Mouse (Mus musculus) right cerebral cortex, adult 18-20 months (tissue): ENCODE results near the gene Ndufb2.

Experiments used
- DNase-seq: peaks from one replicate; pipeline ENCODE4 v3.0.0; 2022; ENCODE audit warnings: mixed read lengths

Gene Ndufb2

DNA sequence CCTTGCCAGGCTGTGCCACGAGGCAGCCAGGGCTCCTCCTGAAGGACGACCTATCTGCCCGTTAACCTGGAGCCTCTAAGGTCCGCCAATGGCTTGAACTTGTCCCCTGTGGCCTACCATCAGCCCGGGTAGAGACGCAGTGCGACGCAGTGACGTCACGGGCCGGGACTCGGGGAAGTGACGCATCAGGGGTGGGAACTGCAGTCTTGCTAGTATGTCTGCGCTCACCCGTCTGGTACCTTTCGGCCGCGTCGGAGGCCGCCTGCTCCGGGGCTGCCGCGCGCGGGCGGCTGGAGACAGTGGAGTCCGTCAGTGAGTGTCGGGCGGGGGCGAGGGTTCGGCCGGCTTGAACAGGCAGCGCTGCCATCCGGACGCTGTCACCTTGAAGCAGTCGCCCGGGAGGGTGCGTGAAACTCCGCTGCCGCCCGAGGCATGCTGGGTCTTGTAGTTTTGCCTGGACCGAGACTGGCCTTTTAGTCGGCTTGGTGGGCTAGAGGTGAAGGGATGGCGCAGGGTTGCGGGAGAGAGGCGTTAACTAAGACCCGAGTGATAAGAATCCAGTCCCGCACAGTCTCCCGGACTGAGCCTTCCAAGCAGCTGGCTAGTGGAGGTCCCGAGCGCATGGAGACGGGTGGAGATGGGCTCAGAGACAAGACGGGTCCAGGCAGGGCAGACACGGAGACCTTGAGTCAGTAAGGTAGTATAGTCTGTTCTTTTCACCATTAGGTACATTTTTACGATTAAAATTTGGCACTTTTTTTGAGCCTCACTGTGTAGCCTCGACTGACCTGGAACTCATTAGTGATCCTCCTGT is at the start of gene Ndufb2:
Gene Ndufb2 (plus strand): TSS at position 174 of the 814 bp plus-strand sequence.
- DNase-seq = peak; percentile 95

DNA sequence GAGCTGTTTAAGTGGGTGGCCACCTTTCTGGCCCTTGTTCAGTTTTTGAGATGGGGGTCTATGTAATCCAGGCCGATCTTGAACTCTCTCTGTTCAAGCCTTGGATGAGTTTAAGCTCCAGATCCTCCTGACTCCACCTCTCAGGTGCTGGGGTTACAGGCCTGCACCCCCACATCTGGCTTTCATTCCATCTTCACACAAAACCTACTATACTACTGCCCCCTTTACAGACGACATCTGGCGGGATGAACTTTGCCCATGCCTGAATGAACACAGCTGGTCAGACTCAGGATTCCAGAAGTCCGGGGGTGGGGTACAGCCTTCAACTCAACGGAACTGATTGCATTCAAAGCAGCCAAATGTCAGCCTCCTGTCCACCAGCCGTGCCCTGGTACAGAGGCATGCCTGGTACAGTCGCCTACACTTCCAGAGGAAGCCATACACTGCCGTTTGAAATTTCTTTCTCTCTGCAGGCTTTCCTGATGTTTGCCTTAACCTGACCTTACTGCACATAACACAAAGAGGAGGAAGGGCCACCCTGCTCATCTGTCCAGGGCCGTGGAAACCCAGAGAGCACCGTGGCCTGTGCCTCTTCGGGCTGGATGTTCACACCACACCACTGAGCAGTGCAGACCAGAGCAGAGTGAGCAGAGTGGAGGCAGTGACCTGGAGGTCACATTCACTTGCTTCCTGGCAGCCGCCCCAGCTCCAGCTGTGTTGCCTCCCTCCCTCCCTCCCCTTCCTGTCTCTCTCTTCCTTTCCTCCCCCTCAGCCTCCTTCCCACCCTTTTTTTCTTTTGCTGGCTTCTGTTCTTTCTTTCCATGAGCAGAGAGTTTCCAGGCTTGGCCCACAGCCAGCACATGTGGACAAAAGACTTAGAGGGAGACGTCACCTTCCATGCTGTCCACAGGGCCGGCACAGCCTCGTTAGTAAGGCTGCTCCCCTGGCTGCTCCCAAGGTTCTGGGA is 49.5 kb upstream of the Ndufb2 start:
- DNase-seq = peak; percentile 50

DNA sequence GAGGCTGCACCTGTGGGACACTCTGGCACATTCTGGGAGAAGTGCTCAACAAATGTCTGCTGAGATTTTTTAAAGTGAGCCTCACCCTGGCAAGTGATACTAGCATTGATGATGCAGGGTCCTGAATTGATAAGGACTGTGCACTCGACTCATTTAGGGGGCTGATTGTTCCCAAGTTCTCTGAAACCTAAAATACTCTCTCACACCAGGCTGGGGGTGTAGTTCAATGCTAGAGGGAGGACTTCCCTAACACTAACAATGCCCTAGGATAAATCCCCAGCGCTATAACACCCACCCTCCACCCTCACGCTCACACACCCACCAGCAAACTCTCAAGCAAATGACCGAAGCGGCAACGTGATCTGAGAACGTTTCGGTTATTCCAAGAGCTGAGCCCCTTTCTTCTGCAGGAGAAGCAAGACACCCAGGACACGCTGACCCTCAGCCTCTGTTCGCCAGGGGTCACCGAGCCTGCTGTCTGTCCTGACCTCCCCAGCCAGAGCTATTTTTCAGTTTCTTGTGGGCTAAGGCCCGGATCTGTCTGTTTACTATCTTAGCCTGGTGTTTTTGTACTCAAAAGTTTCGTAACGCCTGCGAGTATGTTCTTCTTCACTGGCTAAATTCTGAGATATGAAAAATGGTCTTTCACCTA is 48.5 kb upstream of the Ndufb2 start:
- no peak for DNase-seq

DNA sequence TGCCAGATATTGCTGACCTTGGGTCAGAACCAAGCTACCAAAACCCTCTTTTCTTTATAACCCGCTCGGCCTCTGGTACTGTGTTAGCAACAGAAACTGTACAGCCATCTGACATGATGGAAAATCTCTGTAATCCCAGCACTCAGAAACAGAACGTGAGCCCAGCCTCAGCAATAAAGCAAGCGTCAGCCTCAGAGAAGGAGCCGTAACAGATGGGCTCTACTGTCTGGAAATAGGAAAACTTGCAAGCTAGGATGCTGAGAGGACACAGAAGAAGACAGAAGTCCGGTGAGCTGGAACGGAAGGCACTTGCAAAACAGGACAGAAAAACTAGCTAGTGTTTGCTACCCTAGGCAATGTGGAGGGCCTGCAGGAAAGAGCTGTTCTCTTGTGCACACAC is 46.9 kb upstream of the Ndufb2 start:
- no peak for DNase-seq

DNA sequence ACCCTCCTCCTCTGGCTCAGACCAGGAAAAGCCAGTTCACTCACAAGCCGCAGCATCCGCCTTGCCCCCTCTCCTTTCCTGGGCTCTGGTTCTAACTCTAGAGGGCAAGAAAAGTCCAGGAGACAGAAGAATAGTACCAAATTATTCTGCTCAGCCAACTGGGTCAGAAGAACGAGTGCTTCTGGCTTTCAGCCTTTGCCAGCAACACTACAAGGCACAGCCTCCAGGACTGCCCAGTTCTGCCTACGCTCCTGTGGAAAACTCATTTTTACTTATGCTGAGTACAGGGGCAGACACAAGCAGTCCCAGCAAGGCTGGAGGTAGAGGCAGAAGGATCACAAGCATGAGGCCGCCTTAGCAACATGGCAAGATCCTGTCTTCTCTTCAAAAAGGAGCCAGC is 44.3 kb upstream of the Ndufb2 start:
- peak; percentile 43 for DNase-seq

DNA sequence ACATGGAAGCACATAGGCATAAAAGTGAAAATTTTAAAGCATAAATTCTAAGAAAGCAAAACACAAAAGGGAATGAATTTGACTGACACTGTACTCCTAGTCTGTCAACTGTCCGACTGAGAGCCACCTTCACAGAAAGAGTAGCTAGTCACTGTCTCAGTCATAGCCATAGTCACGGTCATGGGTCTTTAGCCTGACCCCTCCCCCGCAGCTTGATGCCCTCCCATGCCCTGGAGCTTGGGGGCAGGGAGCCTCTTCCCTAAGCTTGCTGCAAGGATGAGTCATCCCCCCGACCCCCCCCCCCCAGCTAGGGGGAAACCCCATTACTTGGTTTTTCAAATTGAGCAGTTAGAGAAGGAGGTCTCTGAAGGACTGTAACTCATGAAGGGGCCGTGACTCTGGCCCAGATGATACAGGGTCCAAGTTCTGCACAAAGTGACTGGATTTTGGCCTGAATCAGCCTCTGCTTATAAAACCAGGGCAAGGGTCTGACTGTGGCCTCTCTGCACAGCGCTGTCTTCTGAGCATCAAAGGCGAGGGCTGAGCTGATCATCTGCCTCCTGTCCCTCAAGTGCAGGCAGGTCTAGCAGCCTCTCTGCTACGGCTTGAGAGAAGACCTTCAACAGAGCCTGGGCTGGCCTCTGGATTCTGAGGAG is 40.3 kb upstream of the Ndufb2 start:
- no peak for DNase-seq

DNA sequence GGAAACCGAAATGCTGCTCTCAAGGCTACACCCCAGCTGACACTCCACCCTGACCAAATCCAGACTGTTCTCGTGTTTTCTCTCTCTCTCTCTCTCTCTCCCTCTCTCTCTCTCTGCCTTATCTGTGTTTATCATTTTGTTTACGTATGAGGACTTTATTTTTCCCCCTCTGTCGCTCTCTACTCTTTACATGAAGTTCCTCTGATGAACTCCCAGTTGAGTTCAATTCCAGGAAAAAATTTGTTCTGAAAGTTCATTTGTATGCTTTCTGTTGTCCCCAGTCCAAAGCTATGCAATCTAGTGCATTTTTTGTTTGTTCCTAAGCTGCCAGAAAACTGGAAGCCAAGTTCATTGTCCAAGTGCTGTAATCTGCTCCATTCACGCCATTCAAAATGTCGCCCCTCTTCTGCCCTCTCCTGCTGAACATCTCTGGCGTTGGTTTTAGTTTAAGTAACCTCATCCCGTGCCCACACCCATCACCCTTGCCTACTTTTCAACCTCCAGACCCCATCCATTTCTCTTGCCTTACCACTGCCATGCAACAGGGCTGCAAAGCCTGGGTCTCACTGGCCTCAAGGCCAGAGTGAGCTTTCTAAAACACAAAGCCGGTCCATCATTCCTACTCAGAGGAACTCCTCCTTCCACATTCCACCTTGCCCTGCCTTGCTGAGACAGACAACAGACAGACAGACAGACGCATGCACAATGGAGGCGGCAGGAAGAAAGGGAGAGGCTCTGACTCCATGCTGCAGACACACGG is 37.3 kb upstream of the Ndufb2 start:
- no peak for DNase-seq

DNA sequence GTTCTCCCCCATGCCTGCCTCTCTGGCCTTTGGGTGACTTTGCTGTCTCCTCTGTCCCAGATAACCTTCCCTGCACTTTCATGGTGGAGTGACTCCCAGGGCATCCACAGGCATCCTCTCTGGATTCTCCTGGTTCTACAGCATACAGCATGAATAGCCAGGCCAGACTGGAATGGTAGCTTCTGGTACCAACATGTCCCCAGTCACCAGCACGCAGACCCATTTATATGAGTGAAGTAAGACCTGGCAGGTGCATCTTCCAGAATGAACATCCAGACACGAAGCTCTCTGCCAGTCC is 36.8 kb upstream of the Ndufb2 start:
- no peak for DNase-seq

DNA sequence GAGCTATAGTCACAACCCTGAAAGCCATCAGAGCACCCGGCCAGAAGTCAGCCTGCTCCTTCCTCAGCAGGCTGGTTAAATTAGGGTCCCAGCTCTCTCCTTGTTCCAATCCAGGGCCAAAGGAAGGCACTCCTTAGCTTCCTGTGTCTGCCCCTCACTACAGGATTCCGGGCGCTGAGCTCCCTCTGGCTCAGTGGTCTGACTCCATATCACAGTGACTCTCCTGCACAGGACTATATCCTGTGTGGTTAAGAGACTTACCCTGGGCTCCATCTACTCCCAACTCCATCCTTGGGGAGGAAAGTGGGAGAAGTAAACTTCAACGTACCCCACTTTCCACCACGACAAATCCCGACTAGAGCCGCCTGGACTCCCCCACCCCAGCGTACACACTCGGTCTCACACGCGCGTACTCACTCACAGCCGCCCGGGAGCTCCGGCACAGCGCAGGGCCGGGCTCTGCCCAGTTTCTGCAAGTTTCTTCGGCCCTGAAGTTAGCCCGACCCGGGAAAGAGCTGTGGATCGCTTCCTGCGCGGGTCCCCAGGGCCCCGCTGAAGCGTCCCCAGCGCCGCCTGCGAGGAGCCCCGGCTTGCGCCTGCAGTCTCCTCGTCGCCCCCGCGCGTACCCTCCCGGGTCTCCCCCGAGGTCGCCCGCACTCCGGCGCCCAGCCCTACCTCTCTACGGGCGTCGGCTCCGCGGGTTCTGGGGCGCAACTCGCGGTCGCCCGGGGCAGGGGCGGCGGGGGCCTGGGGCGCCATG is 35.3 kb upstream of the Ndufb2 start:
- no peak for DNase-seq

DNA sequence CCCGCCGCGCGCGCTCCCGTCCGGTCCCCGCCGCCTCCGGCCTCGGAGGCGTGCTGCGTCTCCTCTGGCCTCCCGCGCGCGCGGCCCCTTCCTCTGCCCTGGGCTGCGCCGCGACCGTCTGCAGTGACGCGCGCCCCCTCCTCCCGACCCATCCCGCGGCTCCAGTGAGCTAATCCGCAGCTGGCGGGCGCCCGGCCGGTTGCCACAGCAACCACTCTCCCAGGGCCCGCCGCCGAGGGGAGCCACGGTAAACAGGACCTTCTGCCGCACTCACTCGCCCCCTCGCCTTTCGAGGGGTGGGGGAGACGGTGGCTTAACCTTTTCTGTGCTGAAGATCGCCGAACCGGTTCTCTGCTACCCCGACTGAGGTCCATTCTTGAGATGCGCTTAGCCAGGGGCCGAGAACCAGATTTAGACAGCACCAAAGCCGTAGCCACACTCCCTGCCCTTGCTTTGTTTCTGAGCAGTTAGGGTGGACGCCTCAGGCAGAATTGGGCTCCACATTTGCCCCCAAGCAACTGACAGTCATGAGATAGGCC is 34.6 kb upstream of the Ndufb2 start, which contains the start of gene Dennd2a:
Gene Dennd2a (minus strand): TSS at position 145 of the 539 bp plus-strand sequence.
- DNase-seq = peak; percentile 90

DNA sequence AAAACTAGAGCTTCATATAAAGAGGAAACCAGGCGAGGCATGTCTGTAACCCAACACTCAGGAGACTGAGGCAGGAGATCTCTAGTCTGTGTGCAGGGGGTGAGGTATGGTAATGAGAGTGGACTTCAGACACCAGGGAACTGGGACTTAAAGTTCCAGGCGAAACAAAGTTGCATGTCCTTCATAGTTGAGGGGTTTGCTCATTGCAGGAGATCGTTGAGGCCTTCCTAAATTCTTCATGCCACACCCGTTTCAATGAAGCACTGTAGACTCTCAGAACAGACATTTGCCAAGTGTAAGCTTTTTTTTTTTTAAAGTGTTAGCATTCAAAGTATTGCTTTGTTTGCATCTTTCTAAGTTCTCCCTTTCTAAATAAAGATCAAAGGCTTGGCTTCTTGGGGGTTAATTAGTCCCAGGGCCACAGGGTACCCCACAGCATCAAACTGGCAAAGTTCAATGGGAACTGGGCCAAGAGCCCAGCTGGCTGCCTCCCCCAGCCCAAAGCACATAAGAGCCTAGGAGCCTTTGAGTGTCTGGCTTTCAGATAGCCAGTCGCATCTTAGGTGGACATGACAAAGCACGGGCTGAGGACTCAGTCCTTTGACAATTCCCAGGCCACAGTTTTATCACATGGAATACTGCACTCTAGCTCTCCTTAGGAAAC is 33.0 kb upstream of the Ndufb2 start:
- DNase-seq = no peak

DNA sequence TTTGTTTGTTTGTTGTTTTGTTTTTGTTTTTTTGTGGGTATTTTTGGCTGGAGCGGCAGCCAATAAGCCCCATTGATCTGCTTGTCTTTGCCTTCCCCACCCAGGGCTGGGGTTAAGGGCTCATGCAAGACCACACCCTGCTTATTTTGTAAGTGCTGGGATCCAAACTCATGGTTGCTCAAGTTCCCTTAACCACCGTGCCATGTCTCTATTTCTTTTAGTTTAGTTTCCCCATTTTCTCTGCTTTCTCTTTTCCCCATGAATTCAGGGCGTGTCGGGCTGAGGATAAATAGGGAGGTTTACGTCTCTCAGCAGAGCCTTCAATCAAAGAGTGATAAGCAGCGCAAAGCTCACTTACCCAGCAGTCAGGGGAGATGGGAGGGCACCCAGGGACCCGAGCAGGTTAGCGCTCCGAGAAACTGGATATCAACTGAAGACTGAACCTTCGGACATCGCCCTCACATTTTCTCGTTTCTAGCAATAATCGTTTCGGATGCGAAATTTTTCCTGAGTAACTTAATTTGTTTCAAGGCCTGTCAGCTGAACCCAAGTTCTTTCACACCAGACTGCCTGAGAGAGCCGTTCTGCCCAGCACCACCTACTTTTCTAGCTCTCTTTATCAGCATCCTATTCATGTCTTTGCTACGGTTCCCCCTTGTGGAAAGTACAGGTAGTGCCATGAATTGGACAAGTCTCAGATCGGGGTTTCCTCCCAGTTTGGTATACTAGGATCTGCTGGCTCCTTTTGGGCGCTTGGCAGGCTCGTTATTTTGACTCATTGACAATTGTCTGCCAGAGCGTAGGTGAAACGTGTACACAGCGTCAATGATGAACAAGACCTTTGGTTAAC is 30.0 kb upstream of the Ndufb2 start:
- peak; percentile 90 for DNase-seq

DNA sequence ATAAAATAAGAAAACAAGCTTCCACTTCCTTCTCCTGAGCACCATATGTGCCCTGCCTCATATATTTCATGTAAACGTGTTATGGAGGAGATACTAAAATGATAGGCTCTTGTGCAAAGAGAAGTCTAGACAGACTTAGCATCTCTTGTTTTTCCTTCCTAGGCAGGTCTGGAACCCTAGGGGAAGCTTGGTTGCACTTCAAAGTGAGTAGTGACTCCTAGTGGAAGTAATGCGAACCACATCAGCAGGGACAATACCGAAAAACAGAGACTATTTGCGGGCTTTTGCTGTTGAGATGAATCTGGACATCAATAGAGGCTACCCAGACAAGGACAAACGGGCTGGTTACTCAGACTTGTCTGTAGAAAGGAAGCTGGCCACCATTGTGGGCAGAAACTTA is 24.8 kb upstream of the Ndufb2 start:
- DNase-seq = no peak

DNA sequence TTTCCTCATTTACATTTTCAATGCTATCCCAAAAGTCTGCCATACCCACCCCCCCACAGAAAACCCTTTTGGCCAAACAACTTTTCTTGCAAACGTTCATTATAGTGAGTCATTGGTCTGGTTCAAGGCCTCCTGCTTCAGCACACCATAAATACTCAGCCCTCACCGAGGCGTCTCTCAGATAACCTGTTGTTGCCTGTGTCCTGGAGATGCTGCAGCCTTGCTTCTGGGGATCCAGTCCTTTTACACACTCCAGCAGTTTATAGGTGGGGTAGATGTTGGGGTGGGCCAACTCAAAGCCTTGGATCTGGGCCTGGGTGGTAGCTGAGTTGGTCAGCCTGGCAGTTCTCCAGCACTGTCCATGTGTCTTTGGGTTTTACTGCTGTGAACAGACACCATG is 21.9 kb upstream of the Ndufb2 start:
- DNase-seq = no peak

DNA sequence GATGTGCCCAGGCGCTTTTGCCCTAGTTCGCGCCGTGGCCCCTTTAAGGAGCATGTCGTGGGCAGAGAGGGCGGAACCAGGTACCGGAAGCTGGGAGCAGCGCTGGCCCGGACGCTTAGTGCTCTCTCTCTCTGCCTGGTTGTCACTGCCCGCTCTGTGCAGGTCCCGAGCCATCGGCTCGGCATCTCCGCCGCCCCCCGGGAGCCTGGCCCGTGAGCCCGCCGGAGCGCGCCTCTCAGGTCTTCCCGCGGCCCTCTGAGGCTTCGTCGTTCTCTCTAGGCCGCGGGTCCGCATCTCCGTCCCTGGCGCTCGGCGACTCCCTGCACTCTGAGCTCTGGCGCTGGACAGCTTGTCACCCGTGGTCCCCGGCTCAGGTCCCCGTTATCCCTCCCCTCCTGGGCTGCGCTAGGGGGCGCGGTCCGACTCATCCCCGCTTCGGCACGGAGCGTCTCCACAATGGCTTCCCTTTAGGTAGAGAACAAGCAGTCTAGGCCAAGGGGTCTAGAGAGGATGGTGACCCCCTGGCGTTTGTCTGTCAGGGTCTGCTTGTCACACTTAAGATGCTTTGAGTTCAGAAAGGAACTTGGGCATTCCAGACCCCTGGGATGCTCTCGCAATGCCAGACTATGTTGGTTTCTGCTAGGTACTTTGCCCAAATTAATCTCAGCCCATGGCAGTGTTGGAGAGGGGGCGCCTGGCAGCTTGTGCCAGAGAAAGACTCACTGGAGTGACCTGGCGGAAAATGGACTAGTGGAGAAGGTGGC is 18.4 kb upstream of the Ndufb2 start, which contains the start of gene Adck2:
Gene Adck2 (plus strand): TSS at position 83 of the 764 bp plus-strand sequence.
- DNase-seq = peak; percentile 88

DNA sequence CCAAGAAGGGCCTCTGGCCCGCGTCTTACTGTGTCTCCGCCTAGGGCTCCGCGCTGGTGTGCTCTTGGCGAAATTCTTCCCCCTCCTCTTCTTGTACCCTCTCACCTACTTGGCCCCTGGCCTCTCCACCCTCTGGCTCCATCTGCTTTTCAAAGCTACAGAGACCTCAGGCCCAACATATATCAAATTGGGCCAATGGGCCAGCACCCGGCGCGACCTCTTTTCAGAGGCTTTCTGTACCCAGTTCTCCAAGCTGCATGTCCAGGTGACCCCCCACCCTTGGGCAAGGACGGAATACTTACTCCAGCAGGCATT is 17.9 kb upstream of the Ndufb2 start:
- DNase-seq = no peak

DNA sequence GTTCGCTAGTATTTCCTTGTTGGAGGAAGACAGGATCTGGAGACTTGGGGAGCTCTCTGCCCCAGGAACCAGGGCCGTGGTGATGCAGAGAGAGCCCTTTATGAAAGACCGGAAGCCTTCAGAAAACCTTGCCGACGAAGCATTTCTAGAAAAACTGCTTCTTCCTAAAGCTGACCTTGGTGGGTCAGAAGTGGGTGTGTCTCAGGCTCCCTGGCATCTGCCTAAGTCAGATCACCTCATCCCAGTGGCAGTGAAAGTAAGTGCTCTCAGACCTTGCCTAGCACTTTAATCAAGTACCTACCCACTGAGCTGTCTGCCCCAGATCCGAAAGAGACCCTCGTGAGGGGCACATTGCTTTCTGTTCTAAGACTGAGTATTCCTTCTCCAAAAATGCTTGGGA is 17.4 kb upstream of the Ndufb2 start:
- no peak for DNase-seq

DNA sequence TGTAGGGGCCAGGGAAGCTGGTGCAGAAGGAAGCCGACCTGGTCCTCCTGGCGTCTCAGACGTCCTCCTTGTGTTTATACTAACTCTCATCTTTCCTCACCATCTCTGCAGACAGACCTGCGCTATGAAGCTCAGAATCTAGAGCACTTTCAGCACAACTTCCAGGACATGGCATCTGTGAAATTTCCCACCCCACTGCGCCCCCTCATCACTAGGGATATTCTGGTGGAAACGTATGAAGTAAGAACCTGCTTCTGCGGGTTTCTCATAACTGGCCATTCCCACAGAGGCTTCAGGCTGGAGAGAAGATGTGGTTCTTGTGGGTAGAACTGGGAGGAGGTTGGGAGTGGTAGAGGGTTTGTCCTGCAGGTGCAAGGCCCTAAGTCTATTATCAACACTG is 12.8 kb upstream of the Ndufb2 start:
- DNase-seq = peak; percentile 63

DNA sequence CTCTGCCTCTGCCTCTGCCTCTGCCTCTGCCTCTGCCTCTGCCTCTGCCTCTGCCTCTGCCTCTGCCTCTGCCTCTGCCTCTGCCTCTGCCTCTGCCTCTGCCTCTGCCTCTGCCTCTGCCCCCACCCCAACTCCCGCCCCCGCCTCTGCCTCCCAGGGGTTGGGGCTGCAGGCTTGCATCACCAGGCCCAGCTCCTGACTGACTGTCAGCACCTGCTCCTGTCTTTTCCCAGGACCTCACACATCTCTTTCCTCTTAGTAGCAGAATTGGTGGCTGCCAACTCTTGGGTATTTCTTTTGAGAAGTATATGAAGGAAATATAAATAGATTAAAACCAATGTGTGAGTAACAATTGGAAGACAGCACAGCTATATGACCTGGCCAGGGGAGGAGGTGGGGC is 11.8 kb upstream of the Ndufb2 start:
- no peak for DNase-seq
